16 mouse cellular contexts compared by ENCODE assay signal in genomic region chr2:75357516-75357915, GRCm38 (mm10).
"Had no signal": no experiment of that assay in that cellular context is flagged by ENCODE, and none has a peak within 500 bp of the region (broad histone marks: within the 10 kb centered on the region; RNA-seq: fewer than 3 reads in every experiment).

No protein-coding gene starts in this region.

- H3K9me3 ChIP-seq: limb, embryonic 13.5 days; lung, embryonic 15.5 days; midbrain, embryonic 13.5 days; neural tube, embryonic 15.5 days; stomach, embryonic 15.5 days had no signal

- H3K4me2 ChIP-seq: limb, embryonic 13.5 days; lung, embryonic 15.5 days; midbrain, embryonic 13.5 days; neural tube, embryonic 15.5 days; stomach, embryonic 15.5 days had no signal

- H3K27ac ChIP-seq: limb, embryonic 13.5 days; liver, embryonic 14.5 days; lung, embryonic 15.5 days; midbrain, embryonic 13.5 days; neural tube, embryonic 15.5 days; stomach, embryonic 15.5 days had no signal

- ATAC-seq: midbrain, embryonic 13.5 days had no signal

- H3K4me3 ChIP-seq: limb, embryonic 13.5 days; lung, embryonic 15.5 days; midbrain, embryonic 13.5 days; myocyte; neural tube, embryonic 15.5 days; stomach, embryonic 15.5 days had no signal

- H3K27me3 ChIP-seq: lung, embryonic 15.5 days; midbrain, embryonic 13.5 days; neural tube, embryonic 15.5 days; stomach, embryonic 15.5 days had no signal

- H3K36me3 ChIP-seq: limb, embryonic 13.5 days; lung, embryonic 15.5 days; midbrain, embryonic 13.5 days; neural tube, embryonic 15.5 days; stomach, embryonic 15.5 days had no signal

- H3K9ac ChIP-seq: limb, embryonic 13.5 days; liver, embryonic 14.5 days; lung, embryonic 15.5 days; midbrain, embryonic 13.5 days; neural tube, embryonic 15.5 days; stomach, embryonic 15.5 days had no signal

- H3K4me1 ChIP-seq: lung, embryonic 15.5 days; stomach, embryonic 15.5 days had no signal

- DNase-seq: kidney, adult 11 months; kidney, adult 9 months; kidney, postnatal 14 days; left cerebral cortex, postnatal 4 days; right cerebral cortex, adult 18-20 months; right cerebral cortex, postnatal 4 days; spleen, adult 18-20 months; thymus, adult 2 months; thymus, postnatal 25 days had no signal
